Mouse (Mus musculus) E14TG2a.4 (cell line): ENCODE results near the gene Hnrnpll.
"Not testable (repeated sequence)": the region's sequence is repeated elsewhere in the genome, so short reads cannot be mapped to it uniquely, and the experiment has no call there.

Source experiments
- CTCF ChIP-seq: conservative IDR thresholded peaks from 2 replicates; pipeline ENCODE4 v1.5.1; 2014; ENCODE audit warnings: low read length
- NANOG ChIP-seq: IDR thresholded peaks from 2 replicates; pipeline ENCODE4 v1.6.1; 2014; ENCODE audit warnings: borderline replicate concordance, low read length, mixed read lengths
- POU5F1 ChIP-seq: IDR thresholded peaks from 2 replicates; pipeline ENCODE4 v1.6.1; 2014; ENCODE audit warnings: low read length, borderline replicate concordance

- TF ChIP-seq CTCF, NANOG, POU5F1: not testable (repeated sequence)
These were observed 58.3 kb downstream of the Hnrnpll start for GRCm38 (mm10) chr17:80003851-80004250.
